ENCODE assay signal across 26 mouse cellular contexts in genomic region chr6:29415446-29415845, GRCm38 (mm10). TPM values are rescaled to one million over a fixed set of nuclear protein-coding genes. Genes with fewer than 3 reads are reported as not detected.
DNase-seq lines count a peak whose midpoint lies in the region; ATAC-seq lines count a peak whose summit lies in the region.
"Had no signal": no experiment of that assay in that cellular context is flagged by ENCODE, and none has a peak within 500 bp of the region (broad histone marks: within the 10 kb centered on the region; RNA-seq: fewer than 3 reads in every experiment).

No protein-coding gene starts in this region.

- no peaks in the 10 kb centered on the region for H3K27me3 ChIP-seq in heart, embryonic 16.5 days (ENCODE audit: control insufficient read depth, insufficient read depth, low read length)
- H3K27me3 ChIP-seq: embryonic facial prominence, embryonic 13.5 days; forebrain, embryonic 15.5 days; hindbrain, embryonic 15.5 days; neural tube, embryonic 12.5 days had no signal

- H3K4me1 ChIP-seq in heart, embryonic 16.5 days (ENCODE audit: control insufficient read depth, insufficient read depth, low read length): 0 out of 2 replicates have a peak, but pooled peaks cover 2% of the 10 kb centered on the region
- H3K4me1 ChIP-seq: embryonic facial prominence, embryonic 13.5 days; forebrain, embryonic 15.5 days; hindbrain, embryonic 15.5 days; midbrain, embryonic 10.5 days; neural tube, embryonic 12.5 days had no signal

- H3K4me2 ChIP-seq in heart, embryonic 16.5 days (ENCODE audit: low read depth, low read length): no peak overlapping the region; the same call in 1 of the 2 replicates
- H3K4me2 ChIP-seq: embryonic facial prominence, embryonic 13.5 days; forebrain, embryonic 15.5 days; hindbrain, embryonic 15.5 days; liver, embryonic 11.5 days; neural tube, embryonic 12.5 days had no signal

- no peak overlapping the region for H3K9ac ChIP-seq in heart, embryonic 16.5 days (ENCODE audit: low read length)
- H3K9ac ChIP-seq: embryonic facial prominence, embryonic 13.5 days; forebrain, embryonic 15.5 days; hindbrain, embryonic 15.5 days; neural tube, embryonic 12.5 days had no signal

- no peak overlapping the region for H3K4me3 ChIP-seq in heart, embryonic 16.5 days (ENCODE audit: low read length)
- H3K4me3 ChIP-seq: embryonic facial prominence, embryonic 13.5 days; forebrain, embryonic 15.5 days; hindbrain, embryonic 15.5 days; midbrain, embryonic 10.5 days; neural tube, embryonic 12.5 days had no signal

- intact Hi-C loops in heart, postnatal 25 days (cut with DNase I): no loop called here

- 74% methylated on average over 9 of the region's 9 CpGs for WGBS in heart, embryonic 16.5 days

- H3K36me3 ChIP-seq in heart, embryonic 16.5 days (ENCODE audit: control insufficient read depth, insufficient read depth): peaks cover 10% of the 10 kb centered on the region

- peak overlapping the region; percentile 31; the same call in 1 of the 2 replicates for H3K27ac ChIP-seq in heart, embryonic 16.5 days (ENCODE audit: low read length)
- H3K27ac ChIP-seq: embryonic facial prominence, embryonic 13.5 days; forebrain, embryonic 15.5 days; hindbrain, embryonic 15.5 days; macrophage; midbrain, embryonic 10.5 days; neural tube, embryonic 12.5 days had no signal

- ATAC-seq in heart, embryonic 16.5 days (replicated peaks; ENCODE audit: extremely low read depth, insufficient read depth, low FRiP score): no peak
- ATAC-seq: forebrain, embryonic 15.5 days; intestine, postnatal 0 days had no signal

- no peak for DNase-seq in heart, postnatal 25 days (ENCODE audit: low spot score)
- DNase-seq in CD4-positive, CD25-positive, alpha-beta regulatory T cell, adult 2 months (ENCODE audit: low read depth, low spot score): peak; percentile 52
- peak; percentile 46 for DNase-seq in induced T-regulatory cell, adult 2 months (ENCODE audit: low read depth)
- DNase-seq in thymus, postnatal 25 days: peak; percentile 38
- no peak for DNase-seq in kidney, adult 11 months
- no peak for DNase-seq in kidney, postnatal 36 days
- DNase-seq: adrenal gland, postnatal 10 days; cerebellum, adult 9-11 months; gastrocnemius, postnatal 25 days; heart, postnatal 14 days; layer of hippocampus, postnatal 36 days; left cerebral cortex, postnatal 4 days; lung, adult 2 months had no signal

- H3K9me3 ChIP-seq in heart, embryonic 16.5 days (replicated peaks; ENCODE audit: control insufficient read depth, low read length): no peaks in the 10 kb centered on the region
- H3K9me3 ChIP-seq: embryonic facial prominence, embryonic 13.5 days; forebrain, embryonic 15.5 days; hindbrain, embryonic 15.5 days; midbrain, embryonic 10.5 days; neural tube, embryonic 12.5 days had no signal

RNA-seq across cellular contexts. Expression of gene Flnc, which starts 17.6 kb away (rescaled TPM):
- 38.3 and 50.0 TPM in 2 replicates for polyA plus RNA-seq in heart, embryonic 16.5 days (2015; fragmentation: Nextera tagmentation; extraction: Ambion mirVana)
- total RNA-seq in heart, postnatal 25 days (2021): 100 to 1,000 TPM; 201 to 220 TPM
- total RNA-seq: monocyte, adult 5-6 weeks had no signal
- polyA plus RNA-seq: macrophage had no signal

RNA-seq across cellular contexts. Expression of gene Ccdc136, which starts 19.3 kb away (rescaled TPM):
- 21.6 and 22.7 TPM in 2 replicates for polyA plus RNA-seq in heart, embryonic 16.5 days (2015; fragmentation: Nextera tagmentation; extraction: Ambion mirVana)
- total RNA-seq in heart, postnatal 25 days (2021): 1 to 10 TPM; 1.9 to 3.1 TPM
- polyA plus RNA-seq: macrophage had no signal

RNA-seq across cellular contexts. Expression of gene Opn1sw, which starts 27.2 kb away (rescaled TPM):
- 0.62 and 0.76 TPM in 2 replicates for polyA plus RNA-seq in heart, embryonic 16.5 days (2015; fragmentation: Nextera tagmentation; extraction: Ambion mirVana)
- not detected for total RNA-seq in heart, postnatal 25 days (2021)
- total RNA-seq: adrenal gland, postnatal 10 days; heart, postnatal 14 days; layer of hippocampus, adult 18-20 months; layer of hippocampus, postnatal 36 days; monocyte, adult 5-6 weeks had no signal
- polyA plus RNA-seq: macrophage; testis, adult 2 months had no signal

RNA-seq across cellular contexts. Expression of gene Atp6v1f, which starts 52.1 kb away (rescaled TPM):
- polyA plus RNA-seq in heart, embryonic 16.5 days (2015; fragmentation: Nextera tagmentation; extraction: Ambion mirVana): 197 and 199 TPM in 2 replicates
- total RNA-seq in heart, postnatal 25 days (2021): 100 to 1,000 TPM in 1 of 2 experiments, 10 to 100 TPM in 1; 99.3 to 109 TPM

RNA-seq across cellular contexts. Expression of gene Atp6v1fnb, which starts 55.8 kb away (rescaled TPM):
- not detected in 2 replicates for polyA plus RNA-seq in heart, embryonic 16.5 days (2015; fragmentation: Nextera tagmentation; extraction: Ambion mirVana)
- total RNA-seq in heart, postnatal 25 days (2021): not detected
- total RNA-seq: gastrocnemius, postnatal 25 days; heart, adult 8-10 months; heart, postnatal 14 days; monocyte, adult 5-6 weeks had no signal
- polyA plus RNA-seq: forebrain, embryonic 15.5 days; intestine, postnatal 0 days; macrophage; midbrain, embryonic 10.5 days had no signal

Comparison
In these comparisons a context has a peak if more than half of its experiments do, and no peak if none do; other contexts are left out.
1. DNase-seq: peak in CD4-positive, CD25-positive, alpha-beta regulatory T cell, adult 2 months (single experiment), induced T-regulatory cell, adult 2 months (single experiment) and thymus, postnatal 25 days (single experiment); none in heart, postnatal 25 days (single experiment), kidney, adult 11 months (single experiment) and kidney, postnatal 36 days (0 of 2).